In genomic region chr6:40381908-40382307, GRCm38 (mm10) we compare ENCODE assay signal across 24 mouse cellular contexts. TPM values are rescaled to one million over a fixed set of nuclear protein-coding genes. Genes with fewer than 3 reads are reported as not detected.
A peak's percentile ranks its signal among the peaks of the same experiment; 100 is the strongest.
DNase-seq lines count a peak whose midpoint lies in the region; ATAC-seq and TF ChIP-seq lines count a peak whose summit lies in the region.
"Had no signal": no experiment of that assay in that cellular context is flagged by ENCODE, and none has a peak within 500 bp of the region (broad histone marks: within the 10 kb centered on the region; RNA-seq: fewer than 3 reads in every experiment).

No protein-coding gene starts in this region.

- H3K4me2 ChIP-seq in kidney, embryonic 15.5 days, result no peak overlapping the region
- no peak overlapping the region for H3K4me2 ChIP-seq in stomach, postnatal 0 days (replicated peaks; ENCODE audit: low read depth)
- H3K4me2 ChIP-seq: forebrain, embryonic 13.5 days; heart, embryonic 13.5 days had no signal

- ATAC-seq in kidney, embryonic 15.5 days (replicated peaks; ENCODE audit: low FRiP score), result peak; percentile 25; the same call in 1 of the 2 replicates
- no peak for ATAC-seq in stomach, postnatal 0 days (ENCODE audit: low FRiP score, low TSS enrichment)
- ATAC-seq: forebrain, embryonic 13.5 days; forebrain, embryonic 16.5 days had no signal

- no peak overlapping the region for H3K9ac ChIP-seq in kidney, embryonic 15.5 days
- H3K9ac ChIP-seq in stomach, postnatal 0 days (ENCODE audit: low read length), result no peak overlapping the region
- H3K9ac ChIP-seq: forebrain, embryonic 13.5 days; heart, embryonic 13.5 days had no signal

- no peak overlapping the region for H3K4me3 ChIP-seq in kidney, adult 2 months (ENCODE audit: insufficient read depth, low read depth, low read length)
- H3K4me3 ChIP-seq in kidney, embryonic 15.5 days (replicated peaks), result no peak overlapping the region
- H3K4me3 ChIP-seq in stomach, postnatal 0 days (ENCODE audit: low read depth, low read length), result no peak overlapping the region
- H3K4me3 ChIP-seq: forebrain, embryonic 10.5 days; forebrain, embryonic 13.5 days; heart, adult 2 months; heart, embryonic 10.5 days; heart, embryonic 13.5 days had no signal

- no peaks in the 10 kb centered on the region for H3K27me3 ChIP-seq in kidney, adult 2 months (replicated peaks; ENCODE audit: control insufficient read depth, insufficient read depth, low read length)
- no peaks in the 10 kb centered on the region for H3K27me3 ChIP-seq in kidney, embryonic 15.5 days
- H3K27me3 ChIP-seq in stomach, postnatal 0 days (ENCODE audit: control insufficient read depth, insufficient read depth, low read length), result no peaks in the 10 kb centered on the region
- H3K27me3 ChIP-seq: forebrain, embryonic 13.5 days; heart, embryonic 13.5 days had no signal

- peaks cover 2% of the 10 kb centered on the region for H3K36me3 ChIP-seq in kidney, adult 2 months (ENCODE audit: control insufficient read depth, insufficient read depth, low read length)
- peaks cover 25% of the 10 kb centered on the region for H3K36me3 ChIP-seq in kidney, embryonic 15.5 days
- no peaks in the 10 kb centered on the region; the same call in 1 of the 2 replicates for H3K36me3 ChIP-seq in stomach, postnatal 0 days (ENCODE audit: control insufficient read depth, insufficient read depth, low read length)

- TF ChIP-seq CTCF in kidney, adult 2 months (conservative IDR thresholded peaks at IDR 0.05; ENCODE audit: insufficient read depth, insufficient read length, low read depth, low read length), result no peak
- no peak for TF ChIP-seq CTCF in stomach, postnatal 0 days (IDR thresholded peaks at IDR 0.05; ENCODE audit: low read depth)

- peak; percentile 4 for DNase-seq in kidney, adult 2 months
- DNase-seq in kidney, postnatal 10 days, result no peak
- DNase-seq in kidney, postnatal 4 days, result no peak
- peak; percentile 2 for DNase-seq in kidney, postnatal 14 days
- no peak for DNase-seq in kidney, postnatal 25 days
- no peak for DNase-seq in stomach, postnatal 0 days (ENCODE audit: low spot score)
- DNase-seq: adrenal gland, postnatal 10 days; adrenal gland, postnatal 36 days; cerebellum, adult 18-20 months; cerebellum, adult 9-10 months; cerebellum, postnatal 14 days; gastrocnemius, postnatal 10 days; gastrocnemius, postnatal 36 days; heart, adult 2 months; heart, postnatal 14 days; heart, postnatal 4 days had no signal

- H3K4me1 ChIP-seq in kidney, adult 2 months (ENCODE audit: control insufficient read depth, insufficient read depth, low read length), result peaks cover 7% of the 10 kb centered on the region; the same call in 1 of the 2 replicates
- no peaks in the 10 kb centered on the region for H3K4me1 ChIP-seq in kidney, embryonic 15.5 days
- no peaks in the 10 kb centered on the region for H3K4me1 ChIP-seq in stomach, postnatal 0 days (replicated peaks; ENCODE audit: control insufficient read depth, insufficient read depth)
- H3K4me1 ChIP-seq: forebrain, embryonic 10.5 days; forebrain, embryonic 13.5 days; heart, embryonic 10.5 days; heart, embryonic 13.5 days had no signal

- no peak for TF ChIP-seq POLR2A in kidney, adult 2 months (IDR thresholded peaks at IDR 0.05; ENCODE audit: low read depth, low read length)

- WGBS in kidney, adult 2 months, result 38% methylated on average over 4 of the region's 4 CpGs
- WGBS in kidney, embryonic 15.5 days, result 48% methylated on average over 4 of the region's 4 CpGs
- 82% methylated on average over 4 of the region's 4 CpGs for WGBS in stomach, postnatal 0 days

- H3K9me3 ChIP-seq in kidney, embryonic 15.5 days (replicated peaks), result no peaks in the 10 kb centered on the region
- H3K9me3 ChIP-seq in stomach, postnatal 0 days (ENCODE audit: control insufficient read depth, low read length), result no peaks in the 10 kb centered on the region
- H3K9me3 ChIP-seq: forebrain, embryonic 10.5 days; forebrain, embryonic 13.5 days; heart, embryonic 10.5 days; heart, embryonic 13.5 days had no signal

- peak overlapping the region; percentile 23; the same call in 1 of the 2 replicates for H3K27ac ChIP-seq in kidney, adult 2 months (ENCODE audit: insufficient read depth, low read depth, low read length)
- no peak overlapping the region for H3K27ac ChIP-seq in kidney, embryonic 15.5 days
- no peak overlapping the region for H3K27ac ChIP-seq in stomach, postnatal 0 days (replicated peaks)
- H3K27ac ChIP-seq: forebrain, embryonic 10.5 days; forebrain, embryonic 13.5 days; heart, adult 2 months; heart, embryonic 10.5 days; heart, embryonic 13.5 days had no signal

- no peak for TF ChIP-seq EP300 in stomach, postnatal 0 days (optimal IDR thresholded peaks at IDR 0.05)

RNA-seq across cellular contexts. Expression of gene E330009J07Rik, which starts 54.0 kb away (rescaled TPM):
- polyA plus RNA-seq in kidney, adult 2 months (2012; rRNA removed), result 4.9 and 6.2 TPM in 2 replicates
- polyA plus RNA-seq in kidney, embryonic 15.5 days (2015; fragmentation: Nextera tagmentation; extraction: Ambion mirVana), result 10.7 and 14.8 TPM in 2 replicates
- polyA plus RNA-seq in stomach, postnatal 0 days (2015; fragmentation: Nextera tagmentation; extraction: Ambion mirVana), result 11.0 TPM in 2 replicates

RNA-seq across cellular contexts. Expression of gene Agk, which starts 56.9 kb away (rescaled TPM):
- polyA plus RNA-seq in kidney, adult 2 months (2012; rRNA removed), result 13.5 and 15.6 TPM in 2 replicates
- 44.8 and 46.8 TPM in 2 replicates for polyA plus RNA-seq in kidney, embryonic 15.5 days (2015; fragmentation: Nextera tagmentation; extraction: Ambion mirVana)
- polyA plus RNA-seq in stomach, postnatal 0 days (2015; fragmentation: Nextera tagmentation; extraction: Ambion mirVana), result 15.7 and 17.1 TPM in 2 replicates

RNA-seq across cellular contexts. Expression of gene Wee2, which starts 57.0 kb away (rescaled TPM):
- polyA plus RNA-seq in kidney, adult 2 months (2012; rRNA removed), result not detected in 2 replicates
- 0.06 TPM in 1 of 2 replicates, not detected in the other for polyA plus RNA-seq in kidney, embryonic 15.5 days (2015; fragmentation: Nextera tagmentation; extraction: Ambion mirVana)
- 0.05 TPM in 1 of 2 replicates, not detected in the other for polyA plus RNA-seq in stomach, postnatal 0 days (2015; fragmentation: Nextera tagmentation; extraction: Ambion mirVana)
- polyA plus RNA-seq: embryonic facial prominence, embryonic 11.5 days; heart, adult 2 months; heart, embryonic 13.5 days; heart, embryonic 16.5 days had no signal

Comparison
In these comparisons a context has a peak if more than half of its experiments do, and no peak if none do; other contexts are left out.
1. DNase-seq: peak in kidney, adult 2 months (single experiment) and kidney, postnatal 14 days (single experiment); none in kidney, postnatal 10 days (single experiment), kidney, postnatal 4 days (0 of 2), kidney, postnatal 25 days (0 of 2) and stomach, postnatal 0 days (single experiment).